Mouse (Mus musculus): ENCODE measurements around the gene Dars.
A peak's percentile ranks its signal among the peaks of the same experiment; 100 is the strongest.

Dars gene

DNA sequence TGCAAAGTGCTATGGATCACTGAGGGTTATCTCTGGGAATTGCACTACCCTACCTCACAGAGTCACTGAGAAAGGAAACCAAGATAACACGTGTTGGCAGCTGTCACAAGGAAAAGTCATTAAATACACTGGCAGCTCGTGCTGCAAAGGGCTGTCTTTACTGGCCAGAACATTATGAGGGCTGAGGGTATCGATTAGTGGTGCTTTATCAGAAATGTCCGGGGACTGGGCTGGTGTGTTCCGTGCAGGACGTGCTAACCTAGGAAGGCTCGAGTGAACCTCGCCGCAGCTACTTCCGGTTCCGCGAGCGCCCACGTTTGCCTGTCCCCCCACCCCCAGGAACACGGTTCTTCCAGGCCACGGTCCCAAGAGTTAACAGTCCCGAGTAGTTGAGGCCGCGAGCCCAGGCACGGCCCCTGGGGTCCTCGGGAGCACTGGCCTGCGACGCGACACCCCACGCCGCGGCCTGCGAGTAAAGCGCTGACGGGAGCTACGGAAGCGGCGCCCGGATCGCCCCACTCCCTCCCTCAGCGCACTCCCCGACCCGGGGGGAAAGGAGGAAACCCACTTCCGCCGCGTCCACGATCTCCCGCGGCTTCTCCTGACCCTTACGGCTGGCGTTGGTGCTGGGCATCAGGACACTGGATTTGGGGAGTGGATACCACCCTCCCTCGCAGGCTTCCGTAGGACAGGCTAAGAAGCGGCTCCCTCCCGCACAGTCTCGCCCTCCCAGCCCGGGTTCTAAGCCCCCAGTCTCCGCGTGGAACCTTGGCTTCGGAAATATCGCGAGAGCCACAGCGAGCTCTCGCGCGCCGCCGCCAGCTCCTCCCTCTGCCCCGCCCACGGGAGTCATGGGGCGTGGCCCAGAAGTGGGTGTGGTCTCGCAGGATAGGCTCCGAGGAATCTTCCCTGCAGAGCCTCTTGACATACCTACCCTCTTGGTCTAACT, at the start of gene Dars:
Gene Dars (minus strand): TSS at position 785 of the 949 bp plus-strand sequence.
- DNase-seq (ENCODE audit: low spot score in 2 of 2), result peak; percentile 89 to 96

DNA sequence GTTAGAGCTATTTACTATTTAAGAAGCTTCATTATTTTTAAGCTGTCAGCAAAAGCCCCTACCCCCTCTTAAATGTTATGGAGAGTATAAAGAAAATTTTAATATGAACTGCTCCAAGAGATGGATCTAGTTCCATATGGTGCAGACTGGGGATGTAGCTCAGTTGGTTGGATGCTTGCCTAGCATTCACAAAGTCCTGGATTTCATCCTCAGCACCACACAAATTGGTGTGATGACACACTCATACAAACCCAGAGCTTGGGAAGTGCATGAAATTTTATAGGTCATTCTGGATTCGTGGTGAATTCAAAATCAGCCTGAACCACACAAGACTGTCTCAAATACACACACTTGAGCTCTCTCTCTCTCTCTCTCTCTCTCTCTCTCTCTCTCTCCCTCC, 49.7 kb upstream of the Dars start:
- DNase-seq (ENCODE audit: low spot score in 2 of 2), result no peak

DNA sequence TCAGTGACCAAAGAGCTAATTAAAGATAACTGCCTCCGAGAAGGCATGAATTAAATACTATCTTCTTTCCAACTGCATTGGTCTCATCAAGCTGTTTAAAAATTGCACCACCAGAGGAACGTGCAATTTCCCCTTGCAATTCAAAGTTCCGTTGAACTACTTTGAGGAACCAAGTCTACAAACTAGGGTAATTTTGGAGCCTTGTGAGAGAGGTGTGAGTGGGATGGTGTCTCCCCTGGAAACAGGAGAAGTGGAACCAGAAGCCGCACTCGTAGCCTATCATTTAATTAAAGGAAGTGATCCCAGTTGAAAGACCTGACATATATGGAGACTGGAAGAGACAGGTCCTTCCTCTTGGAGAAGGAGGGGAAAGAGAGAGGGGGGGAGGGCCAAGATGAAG, 46.3 kb upstream of the Dars start:
- no peak for DNase-seq (ENCODE audit: low spot score in 2 of 2)

DNA sequence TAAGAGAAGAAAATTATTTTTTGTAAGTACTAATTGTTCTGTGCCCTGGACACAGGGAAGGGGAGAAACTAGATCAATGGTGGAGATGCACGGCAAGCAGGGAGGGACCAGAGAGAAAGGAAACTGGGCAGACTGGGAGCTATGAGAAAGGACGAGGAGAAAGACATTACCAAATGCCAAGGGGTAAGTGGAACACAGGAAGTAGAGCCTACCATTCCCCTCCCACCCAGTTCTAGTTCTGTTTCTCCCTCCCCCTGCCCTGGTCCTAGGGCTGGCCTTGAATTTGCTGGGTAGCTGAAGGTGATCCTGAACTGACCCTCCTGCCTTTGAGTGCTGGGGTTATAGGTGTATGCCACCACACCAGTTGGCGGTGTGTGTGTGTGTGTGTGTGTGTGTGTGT, 45.2 kb upstream of the Dars start:
- DNase-seq (ENCODE audit: low spot score in 2 of 2), result no peak

- DNase-seq (ENCODE audit: low spot score in 2 of 2), result no peak
Observed at GRCm38 (mm10) chr1:128460780-128461179, 43.6 kb upstream of the Dars start.

GRCm38 (mm10) chr1:128459439-128459838, 42.3 kb upstream of the Dars start:
- no peak for DNase-seq (ENCODE audit: low spot score in 2 of 2)

DNA sequence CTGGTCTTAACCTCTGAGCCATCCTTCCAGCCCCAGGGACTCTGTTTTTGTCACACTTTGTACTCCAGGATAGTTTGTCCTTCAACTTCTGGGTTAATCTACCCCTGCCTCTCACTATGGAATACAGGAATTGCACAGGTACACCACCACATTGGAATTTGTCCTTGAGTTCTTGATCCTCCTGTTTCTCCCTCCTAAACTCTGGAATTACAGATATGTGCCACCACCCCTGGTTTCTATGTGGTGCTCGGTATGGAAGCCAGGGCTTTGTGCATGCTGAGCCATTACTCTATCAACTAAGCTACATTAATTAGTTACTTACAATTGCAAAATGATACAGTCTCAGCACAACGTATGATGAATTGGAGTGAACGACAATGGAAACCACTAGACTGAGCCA, 41.8 kb upstream of the Dars start:
- no peak for DNase-seq (ENCODE audit: low spot score in 2 of 2)

GRCm38 (mm10) chr1:128456844-128457445, 39.8 kb upstream of the Dars start:
- DNase-seq (ENCODE audit: low spot score in 2 of 2), result no peak

GRCm38 (mm10) chr1:128456271-128456670, 39.1 kb upstream of the Dars start:
- DNase-seq (ENCODE audit: low spot score in 2 of 2), result no peak

- DNase-seq (ENCODE audit: low spot score in 2 of 2), result no peak
Observed at GRCm38 (mm10) chr1:128452210-128452609, 35.0 kb upstream of the Dars start.

DNA sequence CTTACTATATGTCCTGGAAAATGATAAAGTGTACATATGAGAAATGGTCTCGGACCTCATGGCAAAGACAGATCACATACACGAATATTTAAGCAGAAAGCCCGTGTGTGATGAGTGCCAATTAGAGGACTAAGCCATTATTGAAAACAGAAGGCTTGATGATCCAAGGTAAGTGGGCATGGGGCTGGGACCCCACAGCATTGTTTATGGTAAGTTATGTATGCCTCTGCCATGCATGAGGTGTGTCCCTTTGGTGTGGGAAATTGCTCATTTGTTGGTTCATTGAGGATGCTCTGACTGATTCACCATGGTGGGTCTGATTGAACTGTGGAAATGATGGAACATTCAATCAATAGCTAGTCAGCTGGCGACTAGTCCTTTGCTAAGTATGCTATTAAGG, 34.0 kb upstream of the Dars start:
- DNase-seq (ENCODE audit: low spot score in 2 of 2), result no peak

GRCm38 (mm10) chr1:128447206-128447902, 30.2 kb upstream of the Dars start:
- peak; percentile 45 to 65 for DNase-seq (ENCODE audit: low spot score in 2 of 2)

DNA sequence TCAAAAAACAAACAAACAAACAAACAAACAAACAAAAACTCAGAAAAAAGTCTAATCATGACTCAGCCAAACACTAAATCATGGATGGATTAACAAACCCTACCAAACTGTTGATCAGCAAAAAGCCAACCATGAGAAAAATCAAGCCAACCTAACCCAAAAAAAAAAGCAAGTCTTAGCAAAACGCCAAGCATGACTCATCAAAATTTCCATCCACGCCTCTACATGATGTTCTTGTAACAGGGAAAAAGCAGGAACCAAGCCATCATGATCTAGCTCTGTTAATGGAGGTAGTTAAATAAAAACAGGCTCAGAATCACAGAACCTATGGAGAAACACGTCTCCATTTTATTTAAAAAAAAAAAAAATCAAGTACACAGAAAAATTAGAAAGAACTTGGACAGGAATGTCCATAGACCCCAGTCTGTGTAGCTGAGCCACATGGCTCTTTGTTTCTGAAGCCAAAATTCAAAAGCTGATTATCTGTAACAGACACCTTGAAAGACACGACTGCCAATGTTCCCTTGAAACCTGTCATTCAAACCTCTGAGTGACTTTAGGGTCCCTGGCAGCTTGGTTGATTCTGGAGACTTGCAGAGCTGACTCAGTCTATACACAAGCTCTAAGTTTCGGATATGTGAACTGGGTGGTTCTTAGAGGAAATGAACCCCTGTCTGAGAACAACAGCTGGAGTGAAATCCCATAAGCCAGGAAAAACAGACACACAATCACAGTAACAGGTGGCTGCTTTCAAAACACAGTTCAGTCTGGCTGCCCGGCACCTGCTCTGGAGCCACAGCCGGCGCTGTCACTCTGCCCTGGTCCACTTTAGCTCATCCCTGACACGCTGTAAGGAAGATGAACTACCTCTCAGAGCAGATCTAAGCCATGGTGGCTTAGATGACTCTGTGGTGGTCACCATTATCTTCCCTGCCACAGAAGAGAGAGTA, 27.0 kb upstream of the Dars start:
- DNase-seq (ENCODE audit: low spot score in 2 of 2), result peak in 1 of 2 experiments; percentile 21

GRCm38 (mm10) chr1:128441129-128441473, 23.9 kb upstream of the Dars start:
- no peak for DNase-seq (ENCODE audit: low spot score in 2 of 2)

DNA sequence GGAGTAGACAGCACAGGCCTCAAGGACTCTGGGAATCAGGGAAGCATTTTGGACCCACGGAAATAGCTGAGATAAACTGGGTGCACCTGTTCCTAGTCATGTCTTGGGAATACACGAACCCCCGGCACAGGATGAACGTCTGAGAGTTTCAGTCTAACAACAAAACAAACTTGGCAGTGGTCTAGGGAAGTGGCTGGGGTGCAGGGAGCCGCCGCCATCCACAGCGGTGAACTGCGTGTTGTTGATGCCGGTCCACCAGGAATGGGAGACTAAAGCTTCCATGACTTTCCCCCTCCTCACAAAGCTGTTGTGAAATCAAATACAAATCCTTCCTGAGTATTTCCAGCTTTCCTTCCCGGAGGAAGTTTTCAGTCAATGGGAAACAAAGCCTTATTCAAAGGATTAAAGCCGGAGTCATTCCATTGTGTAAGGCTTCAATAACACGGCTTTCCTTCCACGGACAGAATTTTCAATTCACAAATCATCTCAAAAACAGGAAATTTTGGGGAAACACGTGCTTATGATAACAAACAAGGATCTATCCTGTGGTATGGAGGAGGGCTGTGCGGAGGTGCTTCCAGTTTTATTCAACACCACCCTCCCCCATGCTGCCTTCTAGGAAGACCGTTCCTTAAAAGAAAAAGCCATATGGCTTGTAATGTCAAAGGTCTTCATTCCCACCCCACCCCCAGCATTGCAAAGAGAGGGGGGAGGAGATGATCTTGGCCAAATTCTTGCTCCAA, 23.4 kb upstream of the Dars start:
- DNase-seq (ENCODE audit: low spot score in 2 of 2), result no peak

DNA sequence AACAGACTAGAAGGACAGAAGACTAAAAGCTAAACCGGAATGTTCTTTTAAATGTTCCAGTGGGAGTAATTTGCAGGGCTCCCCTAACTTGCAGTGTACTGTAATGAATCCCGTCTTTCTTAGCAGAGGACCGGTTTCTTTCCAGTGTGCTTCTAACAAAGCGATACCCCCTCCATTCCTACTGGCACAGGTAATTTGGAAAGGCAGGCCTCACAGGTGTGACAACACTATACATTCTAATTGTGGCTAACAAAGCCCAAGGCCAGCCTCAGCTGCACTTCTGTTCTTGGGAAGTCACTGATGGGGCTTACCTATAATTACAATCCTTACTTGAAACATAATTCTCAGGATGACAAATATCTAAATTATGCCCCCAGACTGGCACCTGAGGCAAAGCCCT, 22.4 kb upstream of the Dars start:
- no peak for DNase-seq (ENCODE audit: low spot score in 2 of 2)

DNA sequence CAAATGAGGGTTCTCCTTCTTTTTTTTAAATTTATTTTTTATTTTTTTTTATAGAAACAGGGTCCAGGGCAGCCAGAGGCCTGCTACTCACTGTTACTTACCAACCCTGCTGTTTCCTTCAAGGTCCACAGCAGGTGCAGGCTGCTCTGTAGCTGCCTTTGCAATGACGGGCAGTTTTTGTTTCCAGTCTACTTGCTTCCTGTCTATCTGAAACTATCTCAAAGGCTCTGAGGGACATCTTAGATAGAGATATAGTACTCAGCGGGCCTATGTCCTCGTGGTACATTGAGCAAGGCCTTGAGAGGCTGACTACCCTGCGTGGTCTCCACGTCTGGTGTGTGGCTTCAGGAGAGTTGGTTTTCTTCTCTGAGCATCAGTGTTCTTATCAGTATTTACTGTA, 21.4 kb upstream of the Dars start:
- DNase-seq (ENCODE audit: low spot score in 2 of 2), result peak; percentile 14 to 15

DNA sequence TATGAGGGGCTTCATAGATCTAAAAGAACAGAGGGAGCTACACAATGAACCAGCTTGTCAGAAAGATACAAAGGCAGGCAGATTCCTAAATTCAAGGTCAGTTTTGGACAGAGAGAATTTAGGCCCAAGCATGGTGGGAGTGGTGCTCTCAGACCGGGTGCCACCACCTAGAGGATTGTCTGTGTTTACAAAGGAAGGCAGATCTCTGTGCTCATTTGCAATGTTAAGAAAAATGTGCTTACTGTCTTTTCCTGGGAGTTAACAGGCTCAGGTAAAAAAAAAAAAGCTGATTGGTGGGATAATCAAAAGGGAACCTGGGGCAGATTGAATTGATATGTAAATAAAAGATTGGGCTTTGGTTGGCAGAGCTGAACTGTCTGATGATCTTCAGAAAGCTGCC, 20.1 kb upstream of the Dars start:
- no peak for DNase-seq (ENCODE audit: low spot score in 2 of 2)

GRCm38 (mm10) chr1:128436015-128436414, 18.8 kb upstream of the Dars start:
- no peak for DNase-seq (ENCODE audit: low spot score in 2 of 2)

DNA sequence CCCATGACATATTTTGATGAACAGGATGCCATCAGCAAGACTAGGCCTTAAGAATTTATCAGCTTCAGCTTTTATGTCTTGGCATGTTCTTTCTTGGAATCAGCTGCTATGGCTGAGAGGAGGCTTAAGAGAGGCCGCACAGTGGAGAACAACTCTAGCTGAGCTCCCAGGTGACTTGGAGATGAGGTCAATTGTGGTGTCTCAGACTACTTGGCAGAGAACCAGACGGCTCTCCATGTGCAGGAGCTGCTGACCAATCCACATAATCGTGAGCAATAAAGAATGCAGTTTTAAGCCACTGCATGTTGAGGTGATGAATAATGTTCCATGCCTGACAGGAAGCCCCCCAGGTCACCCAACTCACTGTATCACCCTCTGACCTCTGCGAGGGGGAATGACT, 18.4 kb upstream of the Dars start:
- no peak for DNase-seq (ENCODE audit: low spot score in 2 of 2)

DNA sequence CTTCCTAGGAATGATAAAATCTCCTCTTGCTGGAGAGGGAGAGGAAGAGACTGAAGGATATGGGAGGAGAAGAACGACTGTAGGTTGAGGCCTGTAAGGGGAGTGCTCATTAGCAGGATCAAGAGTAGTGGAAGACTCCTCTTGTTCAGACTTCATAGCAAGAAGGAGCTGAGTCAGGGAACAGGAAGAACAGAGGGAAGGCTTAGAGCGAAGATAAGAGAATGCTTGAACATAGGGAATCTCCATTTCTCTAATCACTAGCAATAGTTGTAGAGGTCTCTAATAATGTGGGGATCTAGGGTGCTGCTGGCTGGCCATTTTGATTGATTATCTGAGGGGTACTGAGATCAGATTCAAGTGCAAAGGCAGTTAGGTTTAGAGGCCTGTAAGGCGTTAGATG, 7.8 kb upstream of the Dars start:
- no peak for DNase-seq (ENCODE audit: low spot score in 2 of 2)
